In the genomic region with DNA sequence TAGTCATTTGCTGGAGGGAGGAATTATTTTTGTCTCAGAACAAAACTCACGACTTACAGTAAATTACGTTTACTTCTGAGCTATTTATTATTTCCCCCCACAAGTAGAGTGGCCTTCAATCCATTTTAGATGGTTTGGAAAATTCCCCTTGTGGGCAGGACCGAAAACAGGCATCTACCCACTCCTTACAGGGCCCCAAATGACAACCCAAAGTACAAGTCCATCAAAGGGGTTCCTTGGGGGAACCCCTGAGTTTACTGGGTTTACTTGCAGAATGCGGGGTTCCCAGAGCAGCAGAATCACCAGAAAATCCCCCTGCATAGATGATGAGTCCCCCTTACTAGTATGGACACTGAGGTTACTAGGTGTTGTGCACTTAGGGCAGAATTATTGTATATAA, we compare ENCODE assay signal across 1 mouse cellular context.
TF ChIP-seq lines count a peak whose summit lies in the region.

No protein-coding gene starts in this region.

TF ChIP-seq in CH12.LX, 34 proteins besides CTCF, POLR2A, EP300 and RAD21 (continued from another document):
- TF ChIP-seq SMC3 (IDR thresholded peaks at IDR 0.05; ENCODE audit: low read depth, low read length) (no peak), MXI1 (IDR thresholded peaks at IDR 0.05; ENCODE audit: low read depth, low read length) (no peak), TCF12 (IDR thresholded peaks at IDR 0.05; ENCODE audit: low read depth, low read length) (no peak), PAX5 (IDR thresholded peaks at IDR 0.05; ENCODE audit: low read length) (no peak), POLR2AphosphoS2 (IDR thresholded peaks at IDR 0.05; ENCODE audit: low read depth, low read length) (no peak), UBTF (IDR thresholded peaks at IDR 0.05; ENCODE audit: low read depth, low read length) (no peak), NRF1 (IDR thresholded peaks at IDR 0.05; ENCODE audit: low read depth, low read length) (no peak)
